Mouse (Mus musculus): ENCODE data around the gene Itih5.
A peak's percentile ranks its signal among the peaks of the same experiment; 100 is the strongest.

Itih5 gene

DNA sequence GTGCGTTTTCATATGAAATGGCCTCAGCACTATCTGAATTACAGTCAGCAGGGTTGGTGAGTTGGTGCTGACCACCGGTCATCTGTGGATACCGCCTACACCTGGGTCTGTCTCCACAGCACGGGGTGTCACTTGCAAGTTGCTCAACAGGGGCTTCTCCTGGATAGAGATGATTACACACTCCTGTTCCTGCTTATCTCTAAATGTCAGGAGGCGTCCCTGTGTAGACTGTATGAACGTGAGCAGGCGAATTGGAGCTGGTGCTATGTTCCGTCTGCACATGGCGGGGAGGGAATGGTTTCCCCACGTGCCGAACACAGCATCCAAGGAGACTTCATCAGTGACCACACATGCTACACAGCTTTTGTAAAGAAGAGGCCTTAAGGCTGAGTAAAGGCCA lies 13.9 kb downstream of the Itih5 start:
- DNase-seq (ENCODE audit: low spot score in 2 of 2), result no peak

DNA sequence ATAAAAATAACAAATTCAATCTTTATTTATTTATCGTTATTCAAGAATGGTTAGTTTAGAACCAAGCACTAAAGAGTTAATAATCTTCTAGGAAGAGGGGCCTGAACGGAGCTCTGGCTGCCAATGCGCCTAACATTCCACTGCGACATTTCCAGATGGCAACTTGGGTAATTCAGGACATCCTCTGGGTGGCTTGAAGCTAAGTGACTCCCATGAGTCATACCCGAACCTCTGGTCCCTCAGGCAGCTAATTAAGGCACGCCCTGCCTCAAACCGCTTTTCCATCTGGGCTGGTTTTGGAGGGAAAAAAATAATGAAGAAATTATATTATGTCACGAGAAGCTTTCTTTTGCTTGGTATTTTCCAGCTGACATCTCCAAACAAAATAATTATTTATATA lies 14.6 kb downstream of the Itih5 start:
- DNase-seq (ENCODE audit: low spot score in 2 of 2), result no peak

DNA sequence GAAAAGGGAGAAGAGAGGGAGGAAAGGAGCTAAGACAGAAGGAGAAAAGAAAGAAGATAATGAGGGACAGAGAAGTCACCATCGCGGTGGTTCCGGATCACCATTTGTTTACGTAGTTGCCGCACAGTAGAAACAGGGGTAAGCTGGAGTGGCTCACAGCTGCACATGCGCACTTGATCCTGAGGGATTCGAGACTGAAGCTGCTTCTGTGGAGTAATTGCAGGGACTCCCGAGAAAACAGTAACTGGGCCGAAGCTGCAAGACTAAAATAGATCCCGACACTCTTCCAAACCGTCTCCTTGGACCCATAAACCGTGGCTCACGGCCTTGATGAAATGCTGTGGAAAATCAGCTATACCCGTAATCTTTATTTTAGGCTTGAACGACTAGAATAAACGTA lies 16.6 kb downstream of the Itih5 start:
- DNase-seq (ENCODE audit: low spot score in 2 of 2), result no peak

DNA sequence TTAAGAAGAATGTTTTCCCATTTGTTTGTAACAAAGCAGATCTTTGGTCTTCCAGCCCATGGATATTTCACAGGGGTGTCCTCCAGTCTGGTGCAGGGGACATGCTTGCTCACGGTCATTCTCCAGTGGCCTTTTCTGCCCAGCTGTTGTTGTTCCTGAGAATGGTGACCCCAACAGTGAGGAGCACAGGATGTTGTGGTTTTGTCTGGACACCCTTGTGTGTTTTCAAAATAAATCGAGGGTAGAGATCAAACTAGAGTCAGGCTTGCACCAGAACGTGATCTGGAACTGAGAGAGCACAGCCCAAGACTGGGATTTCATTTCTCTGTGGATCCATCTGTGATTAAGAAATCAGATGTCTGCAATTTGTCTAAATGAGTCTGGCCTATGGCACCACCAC lies 40.2 kb downstream of the Itih5 start:
- DNase-seq (ENCODE audit: low spot score in 2 of 2), result no peak

DNA sequence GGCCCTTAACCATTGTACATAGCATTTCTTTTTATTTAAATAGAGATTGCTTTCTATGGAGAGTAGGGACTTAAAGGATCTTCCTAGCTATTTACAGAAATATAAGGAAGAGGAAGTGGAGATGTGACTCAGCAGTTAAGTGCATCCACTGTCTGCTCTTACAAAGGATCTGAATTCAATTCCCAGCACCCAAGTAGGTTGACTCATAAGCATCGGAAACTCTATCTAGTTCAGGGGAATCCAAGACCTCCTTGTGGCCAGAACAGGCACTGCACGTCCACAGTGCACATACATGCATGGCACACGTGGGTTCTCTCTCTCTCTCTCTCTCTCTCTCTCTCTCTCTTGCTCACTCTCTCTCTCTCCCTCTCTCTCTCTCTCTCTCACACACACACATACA lies 41.8 kb downstream of the Itih5 start:
- no peak for DNase-seq (ENCODE audit: low spot score in 2 of 2)

DNA sequence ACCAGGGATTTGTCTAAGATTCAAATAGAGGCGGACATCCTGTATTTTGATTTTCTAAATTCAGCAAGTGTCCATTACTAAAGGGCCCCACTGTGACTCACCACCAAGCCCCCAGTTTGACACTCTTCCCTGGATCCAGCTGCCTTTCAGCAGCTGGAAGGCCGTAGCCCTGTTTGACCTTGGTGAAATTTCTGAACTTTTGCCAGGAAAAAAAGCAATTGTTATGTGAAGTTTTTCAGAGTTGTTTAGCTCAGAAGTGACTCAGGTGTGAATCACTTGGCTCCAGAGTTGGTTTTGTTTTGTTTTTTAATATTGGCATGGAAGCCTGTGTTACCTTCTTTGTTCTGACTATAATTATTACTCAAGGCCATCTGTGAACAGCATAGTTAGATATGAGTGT lies 46.0 kb downstream of the Itih5 start:
- no peak for DNase-seq (ENCODE audit: low spot score in 2 of 2)

DNA sequence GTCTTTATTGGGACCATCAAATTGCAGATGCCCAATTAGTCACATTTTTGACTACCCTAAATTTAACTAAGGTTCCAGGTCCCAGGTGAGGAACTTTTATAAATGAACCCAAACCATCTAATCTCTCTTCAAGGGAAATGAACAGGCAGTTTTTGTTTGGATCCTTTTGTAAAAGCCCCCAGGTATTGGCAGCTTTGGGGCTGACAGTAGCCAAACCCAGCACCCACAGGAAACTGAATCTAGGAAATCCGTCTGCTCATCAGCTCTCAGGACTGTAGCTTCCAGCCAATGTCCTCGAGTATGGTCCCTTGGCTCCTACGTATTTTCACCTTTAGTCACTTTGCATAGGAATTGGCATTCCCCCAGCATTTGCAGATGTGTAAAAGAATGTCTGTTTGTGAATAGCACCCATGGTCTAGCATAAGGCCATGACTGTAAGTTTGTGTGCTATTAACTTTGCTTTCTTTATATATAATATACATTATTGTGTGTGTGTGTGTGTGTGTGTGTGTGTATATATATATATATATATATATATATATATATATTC lies 47.4 kb downstream of the Itih5 start:
- no peak for DNase-seq (ENCODE audit: low spot score in 2 of 2)

DNA sequence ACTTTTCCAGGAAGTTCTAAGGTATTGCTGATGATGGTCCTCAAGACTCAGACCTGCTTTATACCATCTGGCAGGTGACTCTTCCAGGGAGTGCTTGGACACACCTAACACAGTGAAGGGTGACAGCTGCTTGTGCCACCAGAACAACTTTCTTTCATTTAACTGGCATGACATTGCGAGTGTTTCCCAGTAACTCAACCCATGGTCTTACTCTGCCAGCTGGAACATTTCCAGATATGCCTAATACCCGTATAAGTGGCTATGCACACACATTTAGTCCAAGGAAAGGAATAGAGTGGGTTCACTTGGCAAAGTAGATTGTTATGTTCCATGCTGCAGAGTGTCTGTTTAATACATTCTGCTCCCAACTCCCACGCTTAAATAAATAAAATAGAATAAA lies 50.9 kb downstream of the Itih5 start:
- no peak for DNase-seq (ENCODE audit: low spot score in 2 of 2)

DNA sequence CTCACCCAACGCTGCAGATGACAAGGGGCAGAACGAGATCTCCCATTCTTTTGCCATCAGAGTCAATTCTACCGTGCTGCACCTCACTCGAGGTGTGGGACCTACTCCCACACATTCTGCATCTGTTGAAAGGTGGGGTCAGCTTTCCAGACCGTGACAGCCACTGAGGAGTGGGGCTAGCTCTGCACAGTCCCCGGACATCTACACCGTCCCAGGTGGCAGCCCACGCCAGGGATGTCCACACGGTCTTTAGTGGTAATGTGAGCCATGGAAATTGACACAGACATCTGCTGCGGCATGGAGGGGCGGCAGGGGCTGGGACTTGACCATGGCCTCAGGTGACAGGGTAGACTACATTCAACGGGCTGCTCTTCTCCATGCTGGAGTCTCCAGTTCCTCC lies 60.1 kb downstream of the Itih5 start:
- no peak for DNase-seq (ENCODE audit: low spot score in 2 of 2)

DNA sequence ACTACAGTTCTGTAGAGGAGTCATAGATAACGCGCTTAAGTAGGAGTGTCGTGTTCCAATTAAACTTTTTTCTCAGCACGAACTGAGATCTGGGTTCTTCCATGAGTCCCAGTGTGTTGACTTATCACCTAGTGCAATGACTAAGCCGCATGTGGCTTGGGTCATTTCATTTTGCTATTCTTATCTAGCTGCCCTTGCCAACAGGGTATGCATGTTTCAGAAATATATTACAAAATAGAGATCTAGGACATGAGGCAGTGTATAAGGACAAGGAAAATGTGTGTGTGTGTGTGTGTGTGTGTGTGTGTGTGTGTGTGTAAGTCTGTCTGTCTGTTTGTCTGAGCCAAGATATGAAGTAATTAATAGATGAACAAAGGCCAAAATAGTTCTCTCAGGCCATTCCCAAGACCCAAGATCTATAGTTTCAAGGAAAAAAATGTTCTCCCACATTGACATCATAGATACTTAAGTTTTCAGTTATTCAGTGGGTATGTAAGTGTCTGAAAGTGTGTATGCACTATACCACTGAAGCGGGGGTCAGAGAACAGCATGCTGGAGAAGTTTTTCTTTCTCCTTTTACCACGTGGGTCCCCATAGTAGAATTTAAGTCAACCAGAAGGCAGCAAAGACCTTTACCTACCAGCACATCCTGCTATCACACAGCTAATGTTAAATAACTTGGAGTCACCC lies 62.6 kb downstream of the Itih5 start:
- no peak for DNase-seq (ENCODE audit: low spot score in 2 of 2)

DNA sequence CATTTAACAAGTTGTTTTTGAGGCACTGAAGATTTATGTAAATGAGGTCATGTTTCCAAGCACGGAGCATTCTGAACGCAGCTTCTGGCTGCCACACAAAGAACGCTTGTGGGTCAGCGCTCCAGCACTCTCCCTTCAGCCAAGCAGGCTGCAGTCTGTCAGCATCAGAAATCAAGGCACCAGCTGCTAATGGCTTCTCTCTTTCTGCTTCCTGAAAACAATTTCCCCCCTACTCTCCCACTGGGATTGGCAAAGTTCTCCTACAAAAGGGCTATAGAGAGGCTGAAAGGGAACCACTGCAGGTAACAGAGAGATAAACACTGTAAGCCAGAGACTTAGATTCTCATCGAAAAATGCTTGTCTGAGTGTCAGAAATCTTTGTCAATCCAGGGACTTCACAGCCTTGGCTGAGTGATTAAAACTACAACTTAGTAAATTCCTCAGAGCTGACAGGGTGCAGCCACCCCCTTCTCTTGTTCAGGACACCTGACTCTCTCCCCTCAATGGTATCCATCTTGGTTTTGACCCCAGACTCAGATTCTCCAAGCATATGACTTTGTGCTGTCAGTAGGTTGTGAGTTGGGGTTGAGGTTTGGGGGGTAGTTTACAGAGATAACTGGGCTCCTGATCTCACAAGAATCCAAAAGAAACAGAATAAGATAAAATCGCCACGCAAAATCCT lies 63.3 kb downstream of the Itih5 start:
- DNase-seq (ENCODE audit: low spot score in 2 of 2), result peak in 1 of 2 experiments; percentile 8

DNA sequence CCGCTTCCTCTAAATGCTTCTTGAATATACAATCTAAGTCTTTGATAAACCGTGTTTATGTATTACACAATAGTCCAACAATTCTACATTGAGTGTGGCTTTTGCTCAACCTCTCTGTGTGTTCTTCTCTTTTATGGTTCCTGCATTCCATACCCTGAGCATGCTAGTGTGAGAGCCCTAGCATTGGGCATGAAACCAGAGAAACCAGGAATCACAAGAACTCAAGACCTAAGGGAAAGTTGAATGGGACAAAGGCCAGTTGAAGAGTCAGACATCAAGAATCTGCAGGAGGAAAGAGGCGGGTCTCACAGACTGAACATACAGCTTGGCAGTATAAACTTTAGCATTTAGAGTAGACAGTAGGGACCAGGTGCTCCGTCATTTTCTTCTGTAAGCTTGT lies 68.5 kb downstream of the Itih5 start:
- DNase-seq (ENCODE audit: low spot score in 2 of 2), result no peak

DNA sequence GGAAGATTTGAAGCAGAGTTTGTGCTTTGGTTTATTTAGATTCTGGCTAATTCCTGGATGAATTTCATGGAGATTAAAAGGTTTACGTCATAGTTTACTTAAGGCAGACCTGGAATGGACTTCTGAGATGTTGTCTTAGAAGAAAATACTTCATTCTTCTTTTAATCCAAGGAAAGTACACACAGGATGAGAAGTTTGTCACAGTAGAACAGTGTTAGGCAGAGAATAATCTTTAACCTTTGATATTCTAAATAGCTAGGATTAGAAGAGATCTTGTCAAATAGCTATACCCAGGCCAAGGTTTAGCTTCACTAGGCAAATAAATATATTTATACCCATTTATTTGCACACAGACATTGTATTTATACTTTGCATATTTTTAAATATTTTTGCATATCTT lies 73.5 kb downstream of the Itih5 start:
- DNase-seq (ENCODE audit: low spot score in 2 of 2), result no peak

DNA sequence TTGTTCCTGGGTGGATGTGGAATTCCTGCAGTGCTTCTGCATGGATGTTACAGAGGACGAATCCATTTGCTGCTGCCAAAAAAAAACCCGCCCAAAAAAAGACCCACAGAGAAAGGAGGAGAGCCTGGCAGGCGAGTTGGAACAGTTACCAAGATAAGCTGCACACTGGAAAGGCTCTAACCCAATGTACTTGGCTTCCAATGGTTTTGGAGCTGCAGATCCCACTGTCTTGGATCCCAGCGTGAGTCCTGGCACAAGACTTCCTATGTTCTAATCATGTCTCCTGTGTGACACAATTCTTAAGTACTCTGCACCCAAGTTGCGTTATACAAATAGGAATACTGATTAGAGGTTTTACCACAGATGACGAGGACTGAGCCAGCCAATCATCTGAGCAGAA lies 78.6 kb downstream of the Itih5 start:
- DNase-seq (ENCODE audit: low spot score in 2 of 2), result no peak

DNA sequence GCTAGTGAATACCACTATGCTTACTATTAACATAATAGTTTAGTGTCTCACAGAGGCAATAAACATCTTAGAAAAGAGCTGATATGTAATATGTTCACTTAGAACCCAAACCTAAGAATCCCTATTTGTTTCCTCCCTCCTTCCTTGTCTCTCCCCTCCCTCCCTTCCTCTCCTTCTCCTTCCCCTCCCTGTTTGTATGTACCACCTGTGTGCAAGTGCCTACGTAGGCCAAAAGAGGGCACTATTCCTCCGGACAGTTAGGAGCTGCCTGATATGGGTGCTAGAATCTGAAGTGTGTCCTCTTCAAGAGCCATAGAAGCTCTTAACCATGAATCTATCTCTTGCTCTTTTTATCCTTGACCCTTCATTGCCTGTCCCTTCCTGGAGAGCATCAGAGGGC lies 83.2 kb downstream of the Itih5 start:
- no peak for DNase-seq (ENCODE audit: low spot score in 2 of 2)

DNA sequence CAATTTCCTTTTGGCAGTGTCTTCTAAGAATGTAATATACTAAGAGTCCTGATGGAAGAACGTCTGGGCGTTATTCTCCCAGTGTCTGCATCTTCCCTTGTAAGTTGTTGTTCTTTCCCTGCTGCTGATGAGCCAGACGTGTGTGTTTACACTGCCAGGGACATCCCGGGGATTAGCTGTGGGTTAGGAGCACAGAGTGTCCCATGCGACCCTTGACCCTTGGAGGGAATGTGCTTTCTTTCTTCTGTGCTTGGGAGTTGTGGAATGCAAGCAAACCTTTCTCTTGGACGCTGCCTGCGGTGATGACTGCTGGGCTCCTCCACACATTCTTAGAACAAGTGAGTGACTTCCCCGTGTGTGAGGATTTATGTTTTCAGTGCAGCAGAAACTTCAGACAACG lies 89.6 kb downstream of the Itih5 start:
- no peak for DNase-seq (ENCODE audit: low spot score in 2 of 2)

DNA sequence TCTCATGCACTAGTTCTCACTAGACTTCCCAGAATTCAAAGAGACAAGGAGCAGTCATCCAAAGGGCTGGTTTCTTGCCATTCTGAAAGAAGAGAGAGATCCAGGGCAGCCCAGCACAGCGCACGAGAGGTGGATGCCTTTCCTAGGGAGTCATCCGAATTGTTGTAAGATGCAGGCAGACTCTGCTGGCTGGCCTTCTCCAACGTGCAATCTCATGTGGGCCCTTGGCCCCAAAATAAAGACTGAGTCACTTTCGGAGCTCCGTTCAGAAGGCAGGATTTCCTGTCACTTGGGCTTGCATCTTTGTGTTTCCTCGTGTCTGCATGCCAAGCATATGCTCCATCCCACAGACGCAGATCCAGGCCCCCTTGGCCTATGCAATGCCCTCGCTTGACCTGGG lies 97.1 kb downstream of the Itih5 start:
- DNase-seq (ENCODE audit: low spot score in 2 of 2), result no peak

DNA sequence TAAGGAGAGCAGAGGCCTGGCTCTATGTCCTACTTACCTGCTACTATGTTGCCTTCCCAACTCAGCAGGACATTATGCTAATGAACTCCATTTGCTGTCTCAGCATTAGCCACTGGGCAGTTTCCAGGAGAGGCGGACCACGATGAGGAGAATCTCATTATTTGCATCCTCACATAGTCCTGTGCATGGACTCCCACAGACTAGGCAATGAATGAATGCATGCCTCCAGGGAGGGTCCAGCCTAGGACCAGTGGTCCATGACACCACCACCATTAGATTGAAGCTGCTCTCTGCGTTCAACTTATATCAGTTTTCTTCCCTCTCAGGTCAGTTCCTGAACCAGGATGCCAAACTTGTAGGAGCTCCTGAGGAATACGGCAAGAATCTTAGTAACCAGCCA lies 97.6 kb downstream of the Itih5 start:
- no peak for DNase-seq (ENCODE audit: low spot score in 2 of 2)

DNA sequence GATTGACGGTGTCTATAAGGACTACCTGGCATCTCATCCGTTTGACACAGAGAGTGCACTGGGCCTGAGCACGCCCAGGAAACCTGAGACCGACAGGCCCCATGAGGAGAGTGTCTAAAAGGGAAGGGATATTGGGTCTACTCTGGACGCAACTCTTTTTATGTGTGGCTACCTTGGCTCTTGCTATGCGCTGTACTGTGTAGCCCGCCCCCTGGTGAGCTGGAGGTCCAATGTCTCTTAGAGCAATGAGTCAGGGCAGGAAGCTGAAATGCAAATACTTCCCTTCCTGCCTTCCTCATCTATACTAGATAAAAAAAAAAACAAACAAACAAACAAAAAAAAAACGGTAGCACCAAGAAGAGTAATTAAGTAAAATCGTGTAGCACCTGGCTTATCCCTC lies 98.1 kb downstream of the Itih5 start:
- no peak for DNase-seq (ENCODE audit: low spot score in 2 of 2)

DNA sequence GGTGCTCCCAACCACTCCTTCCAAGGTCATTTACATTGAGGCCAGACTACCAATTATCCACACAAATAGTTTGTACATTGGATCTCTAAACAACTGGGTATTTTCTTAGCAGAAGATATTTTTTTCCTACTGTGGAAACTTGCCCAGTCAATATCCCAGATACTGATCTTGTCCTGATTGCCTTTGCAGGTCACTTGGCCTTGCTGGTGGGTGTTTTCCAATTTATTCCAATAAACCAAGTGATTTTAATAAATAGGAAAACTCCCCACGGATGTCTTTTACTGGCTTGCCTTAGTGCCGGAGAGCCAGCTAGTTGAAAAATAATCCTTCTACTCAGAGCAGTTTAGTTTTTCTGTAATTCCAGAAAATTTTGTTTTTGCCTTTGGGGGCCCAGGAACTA lies 98.6 kb downstream of the Itih5 start:
- no peak for DNase-seq (ENCODE audit: low spot score in 2 of 2)

DNA sequence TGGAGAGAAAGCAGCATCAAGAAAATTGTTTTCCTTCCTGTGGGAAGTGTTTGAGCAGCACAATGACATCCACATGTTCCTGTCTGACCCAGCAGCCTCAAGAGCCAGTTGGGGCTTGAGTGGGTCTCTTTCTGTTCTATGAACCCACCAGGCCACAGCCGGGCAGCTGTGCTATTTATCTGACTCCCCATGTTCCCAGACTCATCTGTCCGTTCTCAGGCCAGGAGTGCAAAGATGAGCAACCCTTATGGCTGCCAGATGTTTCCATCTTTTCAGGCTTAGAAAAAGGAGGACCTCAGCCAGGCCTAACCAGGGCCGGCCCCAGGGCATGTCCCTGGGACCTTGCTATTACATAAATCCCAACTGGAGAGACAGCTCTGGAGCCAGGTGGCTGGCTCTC lies 100.0 kb downstream of the Itih5 start:
- DNase-seq (ENCODE audit: low spot score in 2 of 2), result no peak

DNA sequence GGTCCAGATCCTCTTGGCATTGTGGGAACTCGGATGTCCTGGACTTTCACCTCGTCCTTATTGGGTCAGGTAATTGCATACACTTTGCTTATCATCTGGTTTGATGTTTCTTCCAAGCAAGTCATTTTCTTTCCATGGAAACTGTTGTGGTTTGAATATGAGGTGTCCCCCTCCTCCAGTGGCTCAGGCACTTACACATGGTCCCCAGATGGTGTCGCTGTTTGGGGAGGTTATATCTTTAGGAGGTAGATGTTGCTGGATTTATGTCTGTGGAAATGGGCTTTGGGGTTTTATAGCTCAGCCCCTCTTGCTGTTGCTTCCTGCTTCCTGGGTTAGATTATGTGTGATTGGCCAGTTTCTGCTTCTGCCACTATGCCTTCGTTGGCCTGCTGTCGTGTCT lies 103.6 kb downstream of the Itih5 start:
- DNase-seq (ENCODE audit: low spot score in 2 of 2), result no peak

DNA sequence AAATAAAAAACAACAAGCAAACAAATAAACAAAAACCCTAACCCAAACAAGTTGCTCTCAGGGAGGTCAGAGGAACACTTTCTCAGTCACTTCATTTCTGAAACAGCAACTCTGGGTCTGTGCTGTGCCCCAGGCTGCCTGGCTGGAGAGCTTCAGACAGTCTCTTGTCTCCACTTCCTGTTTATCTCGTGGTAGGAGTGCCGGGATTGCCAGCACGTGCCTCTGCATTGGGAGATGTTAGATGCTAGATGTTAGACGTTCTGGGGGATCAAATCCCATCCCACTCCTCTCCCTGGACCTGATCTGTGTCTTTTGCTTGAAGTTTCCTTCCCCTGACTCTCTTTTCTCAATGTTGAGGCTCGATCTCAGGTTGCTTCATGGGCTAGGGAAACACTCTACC lies 104.9 kb downstream of the Itih5 start:
- DNase-seq (ENCODE audit: low spot score in 2 of 2), result no peak

DNA sequence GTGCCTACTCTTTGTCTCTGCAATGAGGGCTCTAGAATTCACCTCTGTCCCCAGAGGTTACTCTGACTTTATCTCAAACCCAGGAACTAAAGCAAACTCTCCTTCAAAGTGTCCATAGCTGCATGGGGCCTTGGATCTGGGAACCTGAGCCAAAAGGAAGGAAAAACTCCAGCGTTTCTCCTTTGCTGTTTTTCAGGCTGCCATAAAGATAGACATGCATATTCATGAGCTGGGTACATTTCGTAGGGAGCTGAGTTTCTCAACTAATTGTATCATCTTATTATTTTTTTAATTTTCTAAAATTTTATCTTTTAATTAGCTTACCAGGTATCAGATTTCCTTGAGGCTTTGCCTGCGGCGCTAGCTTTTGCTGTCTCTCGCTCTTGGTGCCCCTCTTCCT lies 106.7 kb downstream of the Itih5 start:
- no peak for DNase-seq (ENCODE audit: low spot score in 2 of 2)
